Mouse (Mus musculus): ENCODE measurements around the gene Adora1. TPM values are rescaled to one million over a fixed set of nuclear protein-coding genes. Genes with fewer than 3 reads are reported as not detected.

Adora1 gene
- polyA plus RNA-seq, 1 experiment from 2014 or later = 0.64 TPM

DNA sequence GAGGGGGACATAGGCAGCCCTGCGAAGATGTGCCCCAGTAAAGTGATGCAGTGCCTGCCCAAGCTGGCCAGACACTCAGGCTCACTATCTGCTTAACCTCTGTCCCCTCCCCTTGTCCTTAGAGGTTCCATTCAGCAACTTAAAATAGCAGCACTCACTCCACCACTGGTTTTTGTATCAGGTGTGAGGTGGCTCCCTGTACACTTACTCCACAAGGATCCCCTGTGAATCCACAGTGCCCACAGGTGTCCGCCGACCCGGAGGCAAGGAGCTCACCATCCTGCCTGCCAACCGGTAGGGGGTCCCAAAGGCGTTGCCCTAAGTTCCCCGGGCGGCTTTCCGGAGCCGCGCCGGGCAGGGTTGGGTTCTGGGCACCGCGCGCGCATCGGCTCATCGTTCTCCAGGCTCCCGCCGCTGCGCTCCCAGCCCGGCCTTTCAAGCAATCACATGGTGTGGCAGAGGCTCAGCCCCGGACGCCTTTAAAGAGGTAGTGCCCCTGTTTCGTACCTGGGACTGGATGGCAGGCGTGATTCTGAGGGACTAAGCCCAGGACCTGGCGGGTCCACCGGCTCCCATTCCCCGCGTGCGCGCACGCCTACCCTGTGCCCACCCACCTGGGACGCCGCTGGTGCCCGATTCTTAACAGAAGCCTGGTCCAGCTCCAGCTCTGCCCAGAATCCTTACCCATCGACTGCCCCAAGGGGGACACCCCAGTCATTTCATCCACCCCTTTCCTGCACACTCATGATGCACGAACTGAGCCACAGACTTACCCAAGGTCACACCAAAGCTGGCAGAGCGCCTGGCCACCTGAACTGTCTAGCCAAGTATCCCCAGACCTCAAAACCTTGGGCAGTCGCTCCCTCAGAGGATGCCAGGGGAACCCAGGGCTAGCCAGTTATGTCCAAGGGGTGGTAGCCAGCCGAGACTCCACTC is 508 bp downstream of the Adora1 start:
- peaks cover 15% of the 10 kb centered on the region for H3K4me1 ChIP-seq

DNA sequence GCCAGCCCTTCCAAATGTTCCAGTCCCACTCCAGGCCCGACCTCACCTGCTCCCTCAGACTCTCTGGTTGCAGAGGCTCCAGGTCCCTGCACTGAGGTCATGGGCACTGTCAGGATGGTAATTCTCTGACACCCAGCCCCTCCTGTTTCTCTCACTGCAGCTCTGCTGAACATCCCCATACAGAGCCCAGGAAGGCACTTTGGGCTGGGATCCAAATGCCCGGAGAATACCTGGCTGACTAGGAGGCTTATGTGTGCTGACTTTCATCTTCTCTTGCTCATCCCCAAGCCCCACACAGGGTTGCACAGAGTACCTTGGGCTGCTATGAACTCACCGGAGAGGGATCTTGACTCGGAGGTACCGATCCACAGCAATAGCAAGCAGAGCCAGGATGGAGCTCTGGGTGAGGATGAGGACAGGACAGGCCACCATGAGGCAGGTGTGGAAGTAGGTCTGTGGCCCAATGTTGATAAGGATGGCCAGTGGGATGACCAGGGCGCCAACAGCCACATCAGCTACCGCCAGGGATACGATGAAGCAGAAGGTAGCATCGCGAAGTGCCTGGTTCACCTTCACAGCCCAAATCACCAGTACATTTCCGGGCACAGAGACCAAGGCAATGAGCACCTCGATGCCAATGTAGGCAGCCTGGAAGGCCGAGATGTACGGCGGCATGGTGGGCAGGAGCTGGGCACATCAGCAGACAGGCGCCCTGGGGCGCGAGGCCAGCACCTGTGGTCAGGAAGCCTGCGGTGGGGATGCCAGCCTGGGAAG is 1.4 kb downstream of the Adora1 start:
- WGBS = 49% methylated on average over 19 of the region's 19 CpGs

More for the DNA sequence above, 508 bp downstream of the Adora1 start:
- no peak overlapping the region for H3K27ac ChIP-seq (replicated peaks)
- no peaks in the 10 kb centered on the region for H3K36me3 ChIP-seq
- ATAC-seq (ENCODE audit: low FRiP score, low read depth) = 0 out of 2 replicates have a peak, but pooled peaks have one; percentile 30
- H3K4me3 ChIP-seq = peak overlapping the region; percentile 44
- peaks cover 58% of the 10 kb centered on the region for H3K27me3 ChIP-seq
- H3K9ac ChIP-seq (replicated peaks) = peak overlapping the region; percentile 48; the same call in 1 of the 2 replicates
- peak overlapping the region; percentile 68 for H3K4me2 ChIP-seq (replicated peaks)
- WGBS = 1% methylated on average over 41 of the region's 41 CpGs
- no peaks in the 10 kb centered on the region for H3K9me3 ChIP-seq

DNA sequence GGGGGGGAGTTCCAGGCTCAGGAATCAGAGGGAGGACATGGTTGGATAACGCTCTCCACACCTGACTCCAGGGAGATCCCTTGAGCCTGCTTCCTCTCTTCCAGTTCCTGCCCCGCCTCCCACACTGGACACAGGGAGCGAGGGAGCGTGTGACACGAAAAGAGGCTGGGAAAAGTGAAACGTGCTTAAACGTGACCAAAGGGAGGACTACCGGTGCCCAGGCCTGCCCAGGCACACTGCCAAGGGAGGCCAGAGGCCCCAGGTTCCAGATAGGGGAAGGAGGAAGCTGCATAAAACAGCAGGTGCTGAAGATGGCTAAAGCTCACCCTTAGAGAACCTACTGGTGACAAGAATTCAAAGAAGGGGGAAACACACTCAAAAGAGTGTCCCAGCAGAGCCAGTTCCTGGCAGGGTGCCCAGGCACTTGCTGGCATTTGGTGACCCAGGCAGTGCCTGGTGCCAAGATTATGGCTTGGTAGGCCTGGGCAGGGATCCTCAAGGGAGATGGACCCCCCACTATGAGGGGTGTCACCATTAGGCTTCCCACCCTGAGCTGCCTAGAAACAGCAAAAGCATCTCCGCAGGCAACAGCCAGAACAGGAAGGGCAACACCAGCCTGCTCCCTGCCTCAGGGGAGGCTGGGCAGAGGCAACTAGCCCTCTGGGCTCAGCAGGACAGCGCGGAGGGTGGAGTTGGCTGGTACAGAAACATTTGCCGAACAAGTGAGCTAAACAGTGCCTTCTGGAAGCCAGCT is 2.3 kb downstream of the Adora1 start:
- no peak overlapping the region for H3K9ac ChIP-seq (replicated peaks)
- H3K27me3 ChIP-seq = peaks cover 56% of the 10 kb centered on the region
- no peak for ATAC-seq (ENCODE audit: low FRiP score, low read depth)
- 54% methylated on average over 12 of the region's 12 CpGs for WGBS
- no peak overlapping the region for H3K4me3 ChIP-seq
- no peaks in the 10 kb centered on the region for H3K9me3 ChIP-seq
- no peak overlapping the region for H3K4me2 ChIP-seq (replicated peaks)
- no peak overlapping the region for H3K27ac ChIP-seq (replicated peaks)
- no peaks in the 10 kb centered on the region for H3K36me3 ChIP-seq
- peaks cover 15% of the 10 kb centered on the region for H3K4me1 ChIP-seq

More for the DNA sequence above, 1.4 kb downstream of the Adora1 start:
- H3K4me1 ChIP-seq = peaks cover 15% of the 10 kb centered on the region
- H3K9ac ChIP-seq (replicated peaks) = no peak overlapping the region
- H3K4me3 ChIP-seq = no peak overlapping the region; the same call in 1 of the 2 replicates
- no peaks in the 10 kb centered on the region for H3K36me3 ChIP-seq
- no peaks in the 10 kb centered on the region for H3K9me3 ChIP-seq
- H3K27ac ChIP-seq (replicated peaks) = no peak overlapping the region
- peaks cover 58% of the 10 kb centered on the region for H3K27me3 ChIP-seq
- peak overlapping the region; percentile 68; the same call in 1 of the 2 replicates for H3K4me2 ChIP-seq (replicated peaks)
- ATAC-seq (ENCODE audit: low FRiP score, low read depth) = no peak

DNA sequence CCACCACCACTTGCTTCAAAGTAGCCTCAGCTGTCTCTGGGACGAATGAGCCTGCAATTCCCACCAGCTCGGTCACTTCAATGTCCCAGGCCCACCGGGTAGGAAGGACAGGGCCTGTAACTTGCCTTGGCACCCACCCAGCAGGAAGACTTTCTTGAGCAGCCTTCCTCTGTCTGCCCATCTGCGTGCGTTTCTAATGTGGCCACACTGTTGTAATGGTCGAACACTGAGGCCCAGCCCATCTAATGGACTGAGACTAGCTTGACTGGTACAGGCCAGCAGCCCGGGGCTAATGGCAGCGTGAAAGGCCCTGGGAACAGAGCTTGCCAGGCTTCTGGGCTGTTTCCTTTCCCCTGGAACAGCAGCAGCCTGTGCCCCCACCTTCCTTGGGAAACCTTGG is 2.9 kb downstream of the Adora1 start:
- WGBS = 83% methylated on average over 8 of the region's 8 CpGs
- Histone ChIP-seq H3K9me3 (no peaks in the 10 kb centered on the region), H3K27ac (replicated peaks) (no peak overlapping the region), H3K9ac (replicated peaks) (no peak overlapping the region), H3K36me3 (no peaks in the 10 kb centered on the region), H3K4me3 (no peak overlapping the region), H3K27me3 (peaks cover 52% of the 10 kb centered on the region), H3K4me2 (replicated peaks) (no peak overlapping the region), H3K4me1 (peaks cover 15% of the 10 kb centered on the region)
- ATAC-seq (ENCODE audit: low FRiP score, low read depth) = no peak

DNA sequence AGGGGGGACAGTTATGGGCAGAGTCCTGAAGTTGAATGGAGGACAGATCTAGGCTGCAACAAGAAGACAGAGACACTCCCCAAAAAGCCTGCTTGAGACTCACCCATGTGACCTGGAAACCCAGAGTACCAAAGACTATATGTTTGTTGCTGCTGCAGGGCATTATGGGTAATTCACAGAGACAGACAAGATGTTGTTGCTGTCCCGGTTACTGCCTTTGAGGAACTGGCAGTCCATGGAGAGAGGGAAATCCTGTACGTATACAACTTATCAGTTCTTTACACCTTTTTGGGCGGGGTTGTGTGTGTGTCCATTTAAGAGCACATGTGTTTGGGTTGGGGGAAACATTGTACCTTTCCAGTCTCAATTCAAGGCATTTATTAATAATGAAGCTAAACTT is 3.5 kb downstream of the Adora1 start:
- ATAC-seq (ENCODE audit: low FRiP score, low read depth) = no peak

DNA sequence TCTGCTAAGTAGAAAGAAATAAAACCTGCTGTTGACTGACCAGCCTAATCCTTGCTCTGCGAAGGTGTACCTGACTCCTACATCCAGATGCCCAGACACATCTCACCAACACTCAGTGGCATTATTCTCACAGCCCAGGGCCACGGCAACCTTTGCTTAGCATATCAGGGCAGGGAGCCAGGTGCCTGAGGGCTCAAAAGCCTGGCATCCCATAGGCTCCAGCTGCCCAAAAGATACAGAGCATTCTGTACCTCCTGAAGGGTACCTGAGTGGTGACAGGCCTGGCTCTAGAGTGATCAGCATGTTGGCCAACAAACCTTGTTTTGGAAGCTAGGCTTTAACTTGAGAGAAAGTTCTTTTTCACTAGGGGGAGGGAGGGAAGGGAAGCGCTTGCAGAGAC is 4.0 kb downstream of the Adora1 start:
- H3K4me3 ChIP-seq = no peak overlapping the region
- ATAC-seq (ENCODE audit: low FRiP score, low read depth) = no peak
- no peaks in the 10 kb centered on the region for H3K9me3 ChIP-seq
- H3K27ac ChIP-seq (replicated peaks) = no peak overlapping the region
- H3K4me2 ChIP-seq (replicated peaks) = no peak overlapping the region
- peaks cover 15% of the 10 kb centered on the region for H3K4me1 ChIP-seq
- 80% methylated on average over 3 of the region's 3 CpGs for WGBS
- H3K27me3 ChIP-seq = peaks cover 42% of the 10 kb centered on the region
- no peaks in the 10 kb centered on the region for H3K36me3 ChIP-seq
- no peak overlapping the region for H3K9ac ChIP-seq (replicated peaks)

More for the DNA sequence above, 3.5 kb downstream of the Adora1 start:
- no peak overlapping the region for H3K27ac ChIP-seq (replicated peaks)
- no peak overlapping the region for H3K9ac ChIP-seq (replicated peaks)
- H3K4me1 ChIP-seq = peaks cover 15% of the 10 kb centered on the region
- no peak overlapping the region for H3K4me3 ChIP-seq
- H3K36me3 ChIP-seq = no peaks in the 10 kb centered on the region
- H3K9me3 ChIP-seq = no peaks in the 10 kb centered on the region
- peaks cover 46% of the 10 kb centered on the region for H3K27me3 ChIP-seq
- WGBS = 80% methylated on average over 3 of the region's 3 CpGs
- H3K4me2 ChIP-seq (replicated peaks) = no peak overlapping the region

DNA sequence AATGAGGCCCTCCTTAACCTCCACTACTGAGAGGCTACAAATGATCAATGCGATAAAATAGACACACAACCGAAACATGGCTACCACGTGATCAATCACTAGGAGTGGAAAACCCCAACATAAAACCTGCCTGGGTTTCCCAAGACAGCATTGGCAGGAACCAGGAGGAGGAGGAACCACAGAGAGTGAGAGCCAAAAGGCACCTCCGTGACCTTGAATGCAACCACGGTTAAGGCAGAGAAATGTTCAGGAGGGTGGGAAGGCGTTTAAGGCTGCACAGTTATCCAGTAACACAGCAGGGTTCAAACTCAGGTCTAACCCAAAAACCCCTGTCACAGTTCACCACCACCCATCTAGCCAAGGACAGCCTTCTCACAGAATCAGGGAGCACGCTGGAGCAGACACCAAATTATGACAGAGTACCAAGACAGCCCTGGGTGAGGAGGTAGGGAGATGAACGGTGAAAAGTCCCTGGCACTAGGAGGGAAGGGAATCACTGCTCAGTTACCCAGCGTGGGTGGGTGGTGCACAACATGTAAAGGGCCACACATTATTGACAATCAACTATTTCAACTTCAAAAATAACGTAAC is 4.5 kb downstream of the Adora1 start:
- Histone ChIP-seq H3K4me3 (no peak overlapping the region), H3K4me1 (peaks cover 13% of the 10 kb centered on the region), H3K4me2 (replicated peaks) (no peak overlapping the region), H3K36me3 (no peaks in the 10 kb centered on the region), H3K27ac (replicated peaks) (no peak overlapping the region), H3K27me3 (peaks cover 37% of the 10 kb centered on the region), H3K9me3 (no peaks in the 10 kb centered on the region), H3K9ac (replicated peaks) (no peak overlapping the region)
- no peak for ATAC-seq (ENCODE audit: low FRiP score, low read depth)
- WGBS = 88% methylated on average over 10 of the region's 10 CpGs

DNA sequence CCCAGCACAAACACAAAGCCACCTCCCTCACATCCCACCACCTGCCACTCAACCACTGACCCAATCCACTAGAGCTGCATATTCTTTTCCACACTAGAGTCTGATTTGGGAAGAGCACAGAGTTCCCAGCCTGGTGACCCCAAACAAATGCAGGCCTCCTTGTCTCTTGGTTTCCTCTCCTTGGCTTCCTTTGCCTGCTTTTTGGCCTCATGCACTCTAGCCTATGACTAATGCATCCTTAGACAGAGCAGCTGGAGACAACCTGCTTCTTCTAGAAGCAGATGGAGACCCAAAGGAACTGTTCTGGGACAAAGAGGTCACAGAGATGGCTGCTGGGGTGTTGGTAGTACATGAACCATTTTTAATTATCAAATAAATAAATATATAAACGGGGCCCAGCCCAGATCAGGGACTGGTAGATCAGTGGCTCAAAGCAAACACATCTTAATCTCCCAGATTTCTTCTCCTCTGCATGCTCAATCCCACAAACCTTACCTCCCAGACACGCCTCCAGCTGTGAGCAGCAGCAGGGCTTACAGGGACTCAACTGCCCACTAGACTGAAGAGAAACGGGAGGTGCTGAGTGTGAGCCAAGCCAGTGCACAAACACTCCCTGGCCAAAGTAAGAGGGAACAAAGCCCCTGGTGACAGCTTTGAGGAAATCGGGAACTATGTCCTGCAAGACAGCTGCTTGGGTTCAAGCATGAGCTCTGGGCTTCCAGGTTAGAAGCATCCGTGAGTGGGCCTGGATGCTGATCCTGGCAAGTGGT is 5.2 kb downstream of the Adora1 start:
- Histone ChIP-seq H3K4me3 (no peak overlapping the region), H3K9me3 (no peaks in the 10 kb centered on the region), H3K4me2 (replicated peaks) (no peak overlapping the region), H3K4me1 (peaks cover 7% of the 10 kb centered on the region), H3K27me3 (peaks cover 29% of the 10 kb centered on the region), H3K9ac (replicated peaks) (no peak overlapping the region), H3K27ac (replicated peaks) (no peak overlapping the region), H3K36me3 (no peaks in the 10 kb centered on the region)
- WGBS = 62% methylated on average over 5 of the region's 5 CpGs
- no peak for ATAC-seq (ENCODE audit: low FRiP score, low read depth)

DNA sequence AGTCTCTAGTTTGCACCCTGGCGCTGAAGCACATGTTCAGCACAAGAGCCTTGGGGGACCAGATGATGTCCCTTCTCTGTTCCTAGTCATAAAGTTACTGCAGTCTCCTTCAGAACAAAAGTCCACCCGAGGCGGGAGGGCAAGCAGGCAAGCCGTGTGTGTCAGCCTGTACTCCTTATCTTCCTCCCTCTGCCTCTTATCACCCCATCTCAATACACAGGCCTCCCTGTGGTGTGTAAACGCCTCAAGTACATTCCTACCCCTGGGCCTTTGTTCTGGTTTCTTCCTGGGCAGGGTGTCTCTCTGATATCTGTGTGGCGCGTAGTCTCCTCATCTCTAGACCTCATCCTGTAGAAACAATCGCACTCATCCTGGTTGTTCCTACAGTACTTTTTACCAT is 8.5 kb downstream of the Adora1 start:
- no peak overlapping the region for H3K27ac ChIP-seq (replicated peaks)
- no peaks in the 10 kb centered on the region for H3K9me3 ChIP-seq
- H3K9ac ChIP-seq (replicated peaks) = no peak overlapping the region
- H3K27me3 ChIP-seq = no peaks in the 10 kb centered on the region
- H3K36me3 ChIP-seq = no peaks in the 10 kb centered on the region
- no peaks in the 10 kb centered on the region for H3K4me1 ChIP-seq
- 87% methylated on average over 8 of the region's 8 CpGs for WGBS
- ATAC-seq (ENCODE audit: low FRiP score, low read depth) = no peak
- no peak overlapping the region for H3K4me3 ChIP-seq
- no peak overlapping the region for H3K4me2 ChIP-seq (replicated peaks)

DNA sequence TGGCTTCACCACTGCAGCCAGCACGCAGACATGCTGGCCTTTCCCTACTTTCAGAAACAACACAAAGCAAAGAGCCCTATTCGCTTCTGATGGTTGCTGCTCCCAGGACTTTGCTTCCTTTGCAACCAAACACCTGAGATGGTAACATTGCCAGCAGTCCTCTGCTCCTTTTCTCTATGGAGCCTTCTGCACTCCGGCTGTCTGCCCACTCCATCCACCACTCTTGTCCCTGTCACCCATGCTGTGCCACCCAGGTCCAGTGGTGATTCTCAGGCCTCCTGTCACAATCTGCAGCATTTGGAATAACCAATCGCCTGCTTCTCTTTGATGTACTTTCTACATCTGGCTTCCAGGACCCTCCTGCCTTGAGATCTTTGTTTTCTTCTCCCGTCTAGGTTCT is 9.9 kb downstream of the Adora1 start:
- ATAC-seq (ENCODE audit: low FRiP score, low read depth) = no peak
- no peak overlapping the region for H3K9ac ChIP-seq (replicated peaks)
- no peak overlapping the region for H3K4me2 ChIP-seq (replicated peaks)
- no peaks in the 10 kb centered on the region for H3K4me1 ChIP-seq
- WGBS = 90% methylated on average over 5 of the region's 5 CpGs
- no peaks in the 10 kb centered on the region for H3K27me3 ChIP-seq
- no peaks in the 10 kb centered on the region for H3K9me3 ChIP-seq
- H3K4me3 ChIP-seq = no peak overlapping the region
- H3K27ac ChIP-seq (replicated peaks) = no peak overlapping the region
- no peaks in the 10 kb centered on the region for H3K36me3 ChIP-seq

Measured in midbrain, embryonic 12.5 days (tissue).